Mouse (Mus musculus) midbrain, embryonic 14.5 days (tissue): ENCODE results near the gene Klf2. TPM values are rescaled to one million over a fixed set of nuclear protein-coding genes. Genes with fewer than 3 reads are reported as not detected.

Source experiments
- ATAC-seq: fragments of 200-750 bp; cut with Nextera tagmentation; 2 replicates; pipeline ENCODE4 v1.8.0; 2017; ENCODE audit warnings: moderate number of reproducible peaks, moderate library complexity; ENCODE audit not compliant: low FRiP score, low TSS enrichment
- DNase-seq: peaks from one replicate; pipeline ENCODE4 v3.0.0-alpha.2; 2015
- H3K27ac ChIP-seq: fragments of 300-500 bp; sonication (generic); replicated peaks from 2 replicates; pipeline ENCODE4 v1.5.1; 2014; ENCODE audit warnings: mild to moderate bottlenecking, low read depth, low read length, moderate library complexity
- H3K27me3 ChIP-seq: fragments of 300-500 bp; sonication (generic); 2 replicates; pipeline ENCODE4 v1.6.1; 2014; ENCODE audit warnings: low read length, control low read depth, mixed read lengths; ENCODE audit not compliant: control insufficient read depth, insufficient read depth
- H3K36me3 ChIP-seq: fragments of 300-500 bp; sonication (generic); 2 replicates; pipeline ENCODE4 v1.6.1; 2014; ENCODE audit warnings: low read length, control low read depth; ENCODE audit not compliant: control insufficient read depth, insufficient read depth
- H3K4me1 ChIP-seq: fragments of 300-500 bp; sonication (generic); 2 replicates; pipeline ENCODE4 v1.6.1; 2014; ENCODE audit warnings: mild to moderate bottlenecking, antibody characterized with exemption, low read length, control low read depth; ENCODE audit not compliant: control insufficient read depth, insufficient read depth
- H3K4me2 ChIP-seq: fragments of 300-500 bp; sonication (generic); 2 replicates; pipeline ENCODE4 v1.6.1; 2014; ENCODE audit warnings: mild to moderate bottlenecking, low read length, moderate library complexity
- H3K4me3 ChIP-seq: fragments of 300-500 bp; sonication (generic); replicated peaks from 2 replicates; pipeline ENCODE4 v1.5.1; 2014; ENCODE audit warnings: low read depth, low read length
- H3K9ac ChIP-seq: fragments of 300-500 bp; sonication (generic); replicated peaks from 2 replicates; pipeline ENCODE4 v1.6.1; 2014; ENCODE audit warnings: mild to moderate bottlenecking, low read length, moderate library complexity
- H3K9me3 ChIP-seq: fragments of 300-500 bp; sonication (generic); 2 replicates; pipeline ENCODE4 v1.6.1; 2016; ENCODE audit warnings: low read length, control low read depth, mixed read lengths; ENCODE audit not compliant: control insufficient read depth
- WGBS: fragments of 180-500 bp; shearing (Covaris S2); extraction: QIAGEN DNeasy Blood & Tissue Kit; methylation state at CpG from one replicate; pipeline ENCODE4 v1.1.7; 2014; 5-methylcytosine and 5-hydroxymethylcytosine counted together
- polyA plus RNA-seq: library from polyadenylated mRNA; unstranded; fragments of >200 nt; fragmentation: Nextera tagmentation; extraction: Ambion mirVana; gene quantifications from 2 replicates; pipeline ENCODE4 v1.2.1, GENCODE M21; 2014

Gene Klf2
- polyA plus RNA-seq, 1 experiment from 2014 or later: 5.7 TPM

- Histone ChIP-seq H3K4me3 (no peak overlapping the region), H3K27ac (no peak overlapping the region), H3K9me3 (no peaks in the 10 kb centered on the region), H3K4me2 (no peak overlapping the region), H3K4me1 (no peaks in the 10 kb centered on the region), H3K27me3 (no peaks in the 10 kb centered on the region), H3K9ac (no peak overlapping the region), H3K36me3 (peaks cover 93% of the 10 kb centered on the region)
- 96% methylated on average over 2 of the region's 2 CpGs for WGBS
- ATAC-seq (no peak), DNase-seq (no peak)
Observed at GRCm38 (mm10) chr8:72365016-72365415, 46.2 kb downstream of the Klf2 start.

GRCm38 (mm10) chr8:72365826-72366225 lies 47.0 kb downstream of the Klf2 start:
- ATAC-seq (peak; percentile 55), DNase-seq (peak; percentile 82)
- H3K9ac ChIP-seq: no peak overlapping the region
- no peaks in the 10 kb centered on the region for H3K4me1 ChIP-seq
- no peaks in the 10 kb centered on the region for H3K9me3 ChIP-seq
- no peak overlapping the region for H3K4me2 ChIP-seq
- peaks cover 97% of the 10 kb centered on the region for H3K36me3 ChIP-seq
- H3K27me3 ChIP-seq: no peaks in the 10 kb centered on the region
- H3K27ac ChIP-seq: no peak overlapping the region
- 24% methylated on average over 3 of the region's 3 CpGs for WGBS
- H3K4me3 ChIP-seq: no peak overlapping the region

DNA sequence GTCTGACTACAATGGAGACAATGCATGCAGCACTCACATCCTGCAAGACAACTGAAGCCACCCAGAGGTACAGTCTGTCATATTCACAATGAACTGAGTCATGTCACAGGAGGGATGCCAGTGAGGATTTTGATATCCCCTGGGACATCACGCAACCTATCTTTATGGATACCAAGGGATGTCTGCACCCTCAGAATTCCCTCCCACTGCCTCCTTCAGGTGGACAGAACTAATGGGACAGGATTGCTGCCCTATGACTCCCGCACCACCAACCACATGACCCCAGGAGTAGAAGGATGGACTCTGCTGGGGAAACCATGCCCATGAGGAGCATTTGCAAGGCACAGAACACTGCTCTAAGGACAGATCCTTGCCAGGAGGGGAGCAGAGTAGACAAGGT lies 47.6 kb downstream of the Klf2 start:
- ATAC-seq (0 out of 2 replicates have a peak, but pooled peaks have one; percentile 11), DNase-seq (no peak)
- no peak overlapping the region for H3K4me3 ChIP-seq
- no peak overlapping the region for H3K4me2 ChIP-seq
- no peaks in the 10 kb centered on the region for H3K4me1 ChIP-seq
- H3K9me3 ChIP-seq: no peaks in the 10 kb centered on the region
- H3K27ac ChIP-seq: no peak overlapping the region
- H3K27me3 ChIP-seq: no peaks in the 10 kb centered on the region
- no peak overlapping the region for H3K9ac ChIP-seq
- 92% methylated on average over 2 of the region's 2 CpGs for WGBS
- peaks cover 97% of the 10 kb centered on the region for H3K36me3 ChIP-seq

Other genes starting within 250 kb of the Klf2 start
- not detected in 2 replicates for gene Olfr373, start 235.9 kb upstream of the Klf2 start, polyA plus RNA-seq
- gene Olfr374, start 212.0 kb upstream of the Klf2 start, polyA plus RNA-seq: not detected in 2 replicates
- gene Tpm4, start 184.1 kb upstream of the Klf2 start, polyA plus RNA-seq: 123 and 197 TPM in 2 replicates
- 64.8 and 69.9 TPM in 2 replicates for gene Rab8a, start 157.8 kb upstream of the Klf2 start, polyA plus RNA-seq
- gene Hsh2d, start 129.4 kb upstream of the Klf2 start, polyA plus RNA-seq: not detected in 2 replicates
- gene Cib3, start 106.2 kb upstream of the Klf2 start, polyA plus RNA-seq: not detected in 2 replicates
- gene Gm11034, start 105.4 kb upstream of the Klf2 start, polyA plus RNA-seq: not detected in 2 replicates
- 62.4 and 74.6 TPM in 2 replicates for gene Fam32a, start 99.3 kb upstream of the Klf2 start, polyA plus RNA-seq
- gene Ap1m1, start 79.0 kb upstream of the Klf2 start, polyA plus RNA-seq: 235 and 260 TPM in 2 replicates
- 13.6 and 18.2 TPM in 2 replicates for gene Gm10282, start 13.8 kb upstream of the Klf2 start, polyA plus RNA-seq
- 60.8 and 72.5 TPM in 2 replicates for gene Eps15l1, start 102.4 kb downstream of the Klf2 start, polyA plus RNA-seq
- 0.86 and 1.1 TPM in 2 replicates for gene Calr3, start 124.8 kb downstream of the Klf2 start, polyA plus RNA-seq
- gene 1700030K09Rik, start 124.8 kb downstream of the Klf2 start, polyA plus RNA-seq: 12.6 and 17.0 TPM in 2 replicates
- 41.5 and 54.3 TPM in 2 replicates for gene Cherp, start 156.2 kb downstream of the Klf2 start, polyA plus RNA-seq
- gene Slc35e1, start 173.6 kb downstream of the Klf2 start, polyA plus RNA-seq: 9.7 and 10.0 TPM in 2 replicates
- gene Med26, start 229.2 kb downstream of the Klf2 start, polyA plus RNA-seq: 14.3 and 16.4 TPM in 2 replicates